Mouse (Mus musculus): ENCODE data around the gene Aurkb. TPM values are rescaled to one million over a fixed set of nuclear protein-coding genes. Genes with fewer than 3 reads are reported as not detected.

Gene Aurkb
- polyA plus RNA-seq, 1 experiment from 2014 or later = 61.3 TPM

DNA sequence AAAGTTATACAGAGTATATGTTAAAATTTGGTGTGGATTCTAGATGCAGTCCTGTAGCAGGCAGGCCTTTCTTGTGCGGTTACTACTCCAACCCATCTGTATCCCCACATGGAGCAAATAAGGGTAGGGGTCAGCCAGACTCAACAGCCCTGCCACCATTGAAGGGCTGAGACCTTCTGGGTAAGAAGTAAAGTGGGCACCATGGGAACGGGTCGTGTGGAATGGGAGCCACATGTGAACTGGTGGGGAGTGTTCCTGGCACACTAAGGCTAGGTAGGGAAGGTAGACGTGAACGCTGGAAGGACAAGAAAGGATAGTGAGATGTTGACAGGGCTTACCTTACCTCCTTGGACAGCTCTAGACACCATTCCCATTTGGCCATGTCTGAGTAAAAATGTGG lies 7.3 kb upstream of the Aurkb start:
- Histone ChIP-seq H3K4me3 (replicated peaks) (no peak overlapping the region), H3K27me3 (no peaks in the 10 kb centered on the region), H3K9me3 (no peaks in the 10 kb centered on the region), H3K36me3 (peaks cover 20% of the 10 kb centered on the region), H3K27ac (0 out of 2 replicates have a peak overlapping the region, but pooled peaks have one; percentile 85), H3K4me1 (replicated peaks) (peaks cover 30% of the 10 kb centered on the region), H3K4me2 (replicated peaks) (0 out of 2 replicates have a peak overlapping the region, but pooled peaks have one; percentile 73), H3K9ac (replicated peaks) (no peak overlapping the region)
- no peak for ATAC-seq
- WGBS = 75% methylated on average over 5 of the region's 5 CpGs

DNA sequence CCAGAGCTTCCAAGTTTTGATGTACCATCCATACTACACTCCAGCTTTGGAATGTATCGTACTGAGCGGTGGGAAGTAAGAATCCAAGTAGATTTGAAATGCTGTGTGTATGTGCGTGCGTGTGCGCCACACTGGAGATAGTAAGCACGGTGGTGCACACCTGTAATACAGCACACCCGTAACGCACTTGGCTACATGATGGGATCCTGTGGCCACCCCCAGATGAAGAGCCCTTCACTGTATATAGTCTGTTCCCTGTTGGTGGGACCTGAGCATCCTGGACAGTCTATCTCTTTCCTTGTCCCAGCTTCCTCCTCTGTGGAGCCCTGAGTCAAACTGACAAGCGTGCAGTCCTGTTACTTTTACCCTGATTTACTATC lies 938 bp downstream of the Aurkb start:
- peak overlapping the region; percentile 63 for H3K9ac ChIP-seq (replicated peaks)
- 21% methylated on average over 9 of the region's 9 CpGs for WGBS
- ATAC-seq = no peak
- H3K4me2 ChIP-seq (replicated peaks) = peak overlapping the region; percentile 93
- H3K27me3 ChIP-seq = no peaks in the 10 kb centered on the region
- H3K4me1 ChIP-seq (replicated peaks) = peaks cover 31% of the 10 kb centered on the region
- H3K9me3 ChIP-seq = no peaks in the 10 kb centered on the region
- peak overlapping the region; percentile 62 for H3K4me3 ChIP-seq (replicated peaks)
- H3K36me3 ChIP-seq = peaks cover 20% of the 10 kb centered on the region
- no peak overlapping the region for H3K27ac ChIP-seq

DNA sequence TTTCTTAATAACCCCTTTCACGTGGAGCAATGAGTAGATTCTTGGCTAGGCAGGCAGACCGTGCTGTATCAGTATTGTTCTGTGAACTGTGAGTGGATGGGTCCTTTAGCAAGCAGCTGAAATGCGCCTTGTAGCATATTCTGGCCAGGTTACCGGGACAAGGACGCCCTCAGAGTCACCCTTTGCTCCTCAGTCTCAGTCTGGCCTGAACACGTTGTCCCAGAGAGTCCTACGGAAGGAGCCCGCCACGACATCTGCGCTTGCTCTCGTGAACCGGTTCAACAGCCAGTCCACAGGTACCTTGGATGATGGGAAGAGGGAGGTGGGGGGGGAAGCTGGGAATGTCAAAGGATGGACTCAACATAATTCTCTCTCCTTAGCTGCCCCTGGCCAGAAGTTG lies 2.1 kb downstream of the Aurkb start:
- Histone ChIP-seq H3K9me3 (no peaks in the 10 kb centered on the region), H3K9ac (replicated peaks) (no peak overlapping the region), H3K4me3 (replicated peaks) (no peak overlapping the region), H3K36me3 (peaks cover 20% of the 10 kb centered on the region), H3K4me1 (replicated peaks) (peaks cover 31% of the 10 kb centered on the region), H3K27me3 (no peaks in the 10 kb centered on the region), H3K27ac (no peak overlapping the region), H3K4me2 (replicated peaks) (peak overlapping the region; percentile 93)
- 93% methylated on average over 12 of the region's 12 CpGs for WGBS
- no peak for ATAC-seq

DNA sequence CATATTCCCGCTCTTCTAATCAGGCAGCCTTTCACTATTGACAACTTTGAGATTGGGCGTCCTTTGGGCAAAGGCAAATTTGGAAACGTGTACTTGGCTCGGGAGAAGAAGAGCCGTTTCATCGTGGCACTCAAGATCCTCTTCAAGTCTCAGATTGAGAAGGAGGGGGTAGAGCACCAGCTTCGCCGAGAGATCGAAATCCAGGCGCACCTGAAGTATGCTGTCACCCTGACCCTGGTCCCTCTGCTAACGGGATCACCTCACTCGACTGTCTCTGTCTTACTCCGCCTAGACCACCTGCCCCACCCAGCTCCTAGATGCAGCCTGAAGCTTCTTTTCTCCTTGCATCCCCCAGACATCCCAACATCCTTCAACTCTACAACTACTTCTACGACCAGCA lies 2.7 kb downstream of the Aurkb start:
- no peak overlapping the region for H3K4me3 ChIP-seq (replicated peaks)
- H3K4me2 ChIP-seq (replicated peaks) = no peak overlapping the region
- peaks cover 31% of the 10 kb centered on the region for H3K4me1 ChIP-seq (replicated peaks)
- no peaks in the 10 kb centered on the region for H3K9me3 ChIP-seq
- H3K27me3 ChIP-seq = no peaks in the 10 kb centered on the region
- H3K36me3 ChIP-seq = peaks cover 20% of the 10 kb centered on the region
- no peak overlapping the region for H3K27ac ChIP-seq
- WGBS = 93% methylated on average over 14 of the region's 14 CpGs
- ATAC-seq = no peak
- H3K9ac ChIP-seq (replicated peaks) = no peak overlapping the region

DNA sequence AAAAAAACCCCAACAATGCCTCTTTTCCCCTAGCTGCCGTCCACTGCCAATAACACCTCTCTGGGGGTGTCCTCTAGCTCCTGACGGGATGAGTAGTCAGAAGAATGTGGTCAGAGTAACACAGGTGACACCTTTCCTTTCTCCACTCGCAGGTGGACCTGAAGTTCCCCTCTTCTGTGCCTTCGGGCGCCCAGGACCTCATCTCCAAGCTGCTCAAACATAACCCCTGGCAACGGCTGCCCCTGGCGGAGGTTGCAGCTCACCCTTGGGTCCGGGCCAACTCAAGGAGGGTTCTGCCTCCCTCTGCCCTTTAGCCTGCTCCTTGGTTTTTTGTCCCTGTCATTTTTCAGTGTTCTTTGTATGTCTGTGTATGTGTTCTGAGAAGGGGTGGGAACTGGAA lies 5.3 kb downstream of the Aurkb start:
- H3K27me3 ChIP-seq = no peaks in the 10 kb centered on the region
- H3K36me3 ChIP-seq = peaks cover 20% of the 10 kb centered on the region
- no peak overlapping the region for H3K4me3 ChIP-seq (replicated peaks)
- H3K4me2 ChIP-seq (replicated peaks) = no peak overlapping the region
- no peak for ATAC-seq
- peaks cover 28% of the 10 kb centered on the region for H3K4me1 ChIP-seq (replicated peaks)
- no peak overlapping the region for H3K27ac ChIP-seq
- no peaks in the 10 kb centered on the region for H3K9me3 ChIP-seq
- 89% methylated on average over 8 of the region's 8 CpGs for WGBS
- H3K9ac ChIP-seq (replicated peaks) = no peak overlapping the region

DNA sequence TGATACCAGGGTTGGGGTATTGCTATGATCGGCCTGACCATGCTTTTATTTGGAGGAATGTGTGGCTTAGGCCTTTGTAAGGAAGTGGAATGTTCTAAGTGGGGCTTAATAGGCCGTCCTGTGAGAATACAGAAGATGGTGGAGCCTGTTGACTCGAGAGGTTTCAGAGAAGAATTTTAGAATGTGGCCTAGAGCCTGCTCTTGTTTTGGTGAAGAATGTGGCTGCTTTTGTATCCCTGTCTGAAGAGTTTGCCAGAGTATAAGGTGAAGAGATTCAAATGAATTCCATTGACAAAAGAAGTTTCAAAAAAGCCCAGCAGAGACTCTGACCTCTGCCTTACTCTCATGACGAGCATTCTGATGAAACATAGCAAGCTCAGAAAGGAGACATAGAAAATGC lies 6.3 kb downstream of the Aurkb start:
- Histone ChIP-seq H3K36me3 (peaks cover 20% of the 10 kb centered on the region), H3K4me1 (replicated peaks) (peaks cover 18% of the 10 kb centered on the region), H3K9me3 (no peaks in the 10 kb centered on the region), H3K27ac (no peak overlapping the region), H3K27me3 (no peaks in the 10 kb centered on the region), H3K4me2 (replicated peaks) (no peak overlapping the region), H3K9ac (replicated peaks) (no peak overlapping the region), H3K4me3 (replicated peaks) (no peak overlapping the region)
- ATAC-seq = no peak
- WGBS = 53% methylated on average over 4 of the region's 4 CpGs

DNA sequence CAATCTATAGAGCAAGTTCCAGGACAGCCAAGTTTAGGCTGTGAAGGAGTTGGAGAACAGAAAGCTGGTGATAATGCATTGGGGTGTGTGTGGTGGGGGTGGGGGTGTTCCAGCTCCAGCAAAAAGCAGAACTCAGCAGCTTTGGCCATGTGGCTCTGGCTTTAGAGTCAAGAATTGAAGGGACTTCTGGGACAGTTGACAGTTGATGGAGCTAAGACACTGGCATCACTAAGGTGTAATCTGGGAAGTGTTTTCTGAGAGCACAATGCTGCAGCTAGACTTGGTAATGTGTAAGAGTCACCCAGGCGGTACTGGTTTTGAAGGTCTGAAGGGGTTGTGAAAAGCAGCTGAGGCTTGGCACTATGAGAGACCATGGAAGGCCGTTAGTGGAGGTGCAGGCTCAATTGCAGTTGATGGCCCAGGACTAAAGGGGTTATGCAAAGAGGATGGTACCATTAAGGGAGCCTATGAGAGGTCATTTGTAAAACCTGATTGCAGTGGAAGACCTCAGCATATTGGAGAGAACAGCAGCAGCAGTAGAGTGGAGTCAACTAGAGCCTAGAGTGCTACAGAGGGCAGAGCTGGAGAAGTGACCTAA lies 7.5 kb downstream of the Aurkb start:
- no peak overlapping the region for H3K27ac ChIP-seq
- 92% methylated on average over 2 of the region's 2 CpGs for WGBS
- H3K4me3 ChIP-seq (replicated peaks) = no peak overlapping the region
- peaks cover 11% of the 10 kb centered on the region for H3K4me1 ChIP-seq (replicated peaks)
- ATAC-seq = no peak
- H3K4me2 ChIP-seq (replicated peaks) = no peak overlapping the region
- no peaks in the 10 kb centered on the region for H3K27me3 ChIP-seq
- H3K9me3 ChIP-seq = no peaks in the 10 kb centered on the region
- peaks cover 20% of the 10 kb centered on the region for H3K36me3 ChIP-seq
- H3K9ac ChIP-seq (replicated peaks) = no peak overlapping the region

DNA sequence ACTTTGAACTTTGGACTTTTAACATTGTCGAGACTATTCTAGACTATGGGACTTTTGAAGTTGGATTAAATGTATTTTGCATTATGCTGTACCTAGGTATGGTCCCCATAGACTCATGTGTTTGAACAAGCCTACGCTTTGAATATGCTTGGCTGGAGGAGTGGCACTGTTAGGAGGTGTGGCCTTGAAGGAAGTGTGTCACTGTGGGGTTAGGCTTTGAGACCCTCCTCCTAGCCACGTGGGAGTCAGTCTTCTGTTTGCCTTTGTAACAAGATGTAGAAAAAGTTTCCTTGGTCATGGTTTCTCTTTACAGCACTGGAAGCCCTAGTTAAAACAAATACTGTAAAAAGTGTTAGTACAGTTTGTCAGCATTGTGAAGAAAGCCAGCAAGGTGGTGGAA lies 8.4 kb downstream of the Aurkb start:
- Histone ChIP-seq H3K4me2 (replicated peaks) (no peak overlapping the region), H3K4me3 (replicated peaks) (no peak overlapping the region)
- 84% methylated on average over 3 of the region's 3 CpGs for WGBS

DNA sequence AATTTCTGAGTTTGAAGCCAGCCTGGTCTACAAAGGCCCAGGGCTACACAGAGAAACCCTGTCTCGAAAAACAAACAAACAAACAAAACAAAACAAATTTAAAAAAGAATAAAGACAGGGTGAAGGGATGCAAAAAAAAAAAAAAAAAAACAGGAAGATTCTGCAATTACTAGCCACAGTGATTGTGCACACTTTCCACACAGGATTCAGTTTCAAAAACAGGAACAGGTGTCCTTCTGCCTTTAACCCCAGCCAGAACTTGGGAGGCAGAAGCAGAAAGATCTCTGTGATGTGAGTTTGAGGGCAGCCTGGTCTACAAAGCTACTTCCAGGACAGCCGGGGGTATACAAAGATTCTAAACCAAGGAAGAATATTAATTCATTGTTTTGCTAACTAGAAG lies 12.8 kb downstream of the Aurkb start:
- Histone ChIP-seq H3K27ac (peak overlapping the region; percentile 94), H3K4me2 (replicated peaks) (peak overlapping the region; percentile 75), H3K36me3 (no peaks in the 10 kb centered on the region; the same call in 1 of the 2 replicates), H3K9ac (replicated peaks) (peak overlapping the region; percentile 77), H3K27me3 (no peaks in the 10 kb centered on the region), H3K4me3 (replicated peaks) (peak overlapping the region; percentile 93), H3K4me1 (replicated peaks) (peaks cover 31% of the 10 kb centered on the region), H3K9me3 (no peaks in the 10 kb centered on the region)
- WGBS = 79% methylated on average over 2 of the region's 2 CpGs
- ATAC-seq = no peak

More for the DNA sequence above, 8.4 kb downstream of the Aurkb start:
- H3K27me3 ChIP-seq = no peaks in the 10 kb centered on the region
- ATAC-seq = no peak
- H3K4me1 ChIP-seq (replicated peaks) = peaks cover 19% of the 10 kb centered on the region
- no peak overlapping the region for H3K27ac ChIP-seq
- H3K9me3 ChIP-seq = no peaks in the 10 kb centered on the region
- no peak overlapping the region for H3K9ac ChIP-seq (replicated peaks)
- peaks cover 14% of the 10 kb centered on the region for H3K36me3 ChIP-seq

DNA sequence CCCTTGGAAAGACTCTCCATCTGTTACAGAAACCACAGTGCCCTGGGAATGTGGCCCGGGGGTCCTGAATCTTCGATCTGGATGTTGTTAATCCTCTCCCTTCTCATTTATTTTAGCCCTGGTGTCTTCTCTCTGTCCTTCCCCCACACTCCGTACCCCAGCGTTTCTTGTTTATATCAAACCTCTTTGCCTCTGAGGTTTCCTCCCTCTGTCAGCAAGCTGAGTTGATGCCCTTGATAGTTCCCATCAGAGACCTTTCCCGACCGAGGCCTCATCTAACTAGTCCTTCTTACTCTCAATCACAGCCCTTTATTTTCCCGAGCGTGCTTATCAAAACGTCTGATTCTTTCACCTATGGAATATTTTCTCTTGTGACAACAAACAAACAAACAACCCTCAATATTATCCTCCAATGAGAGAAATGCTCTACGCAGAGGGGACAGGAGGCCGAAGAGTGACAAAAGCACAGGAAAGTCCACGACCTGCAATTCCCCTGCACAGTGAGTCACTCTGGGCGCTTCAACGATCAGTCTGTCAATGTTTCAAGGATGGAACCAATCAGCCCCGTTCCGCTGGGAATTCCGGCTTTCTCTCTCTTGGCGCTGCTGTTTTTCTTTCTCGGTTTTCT lies 13.4 kb downstream of the Aurkb start:
- Histone ChIP-seq H3K9me3 (no peaks in the 10 kb centered on the region), H3K36me3 (no peaks in the 10 kb centered on the region; the same call in 1 of the 2 replicates), H3K27me3 (no peaks in the 10 kb centered on the region), H3K4me3 (replicated peaks) (peak overlapping the region; percentile 93), H3K4me2 (replicated peaks) (peak overlapping the region; percentile 75), H3K9ac (replicated peaks) (peak overlapping the region; percentile 77), H3K27ac (peak overlapping the region; percentile 94), H3K4me1 (replicated peaks) (peaks cover 32% of the 10 kb centered on the region)
- ATAC-seq = no peak; the same call in 1 of the 2 replicates
- WGBS = under 1% methylated on average over 19 of the region's 19 CpGs

DNA sequence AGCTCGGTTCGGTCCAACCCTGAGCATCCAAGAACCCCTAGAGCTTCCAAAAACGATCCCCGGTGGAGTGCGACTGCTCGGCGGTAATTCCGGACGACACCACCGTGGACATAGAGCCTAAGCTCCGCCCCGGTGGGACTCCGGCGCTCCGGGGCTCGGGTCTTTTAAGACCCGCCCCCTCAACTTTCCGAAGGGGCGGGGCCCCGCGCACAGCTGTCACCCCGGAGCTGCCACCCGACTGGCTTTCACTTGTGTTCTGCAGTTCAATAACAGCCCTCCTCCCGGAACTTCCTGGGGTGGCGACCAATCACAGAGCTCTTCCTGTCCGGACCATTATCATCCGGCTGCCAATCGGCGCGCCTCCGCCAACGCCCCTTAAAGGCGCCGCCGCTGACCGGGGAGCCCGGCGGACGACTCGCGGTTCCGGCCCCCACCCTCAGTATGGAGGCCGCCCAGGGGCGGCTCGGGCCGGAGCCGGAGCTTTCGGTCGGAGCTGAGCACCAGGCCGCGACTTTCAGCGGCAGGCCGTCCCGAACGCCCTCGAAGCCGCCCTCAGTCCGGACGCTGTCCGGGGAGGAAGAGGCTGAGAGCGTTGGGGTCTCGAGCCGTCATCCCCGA lies 14.0 kb downstream of the Aurkb start, which contains the start of gene Borcs6:
Gene Borcs6, plus strand, starts transcription at position 361 of the 618 bp plus-strand sequence.
- Histone ChIP-seq H3K27me3 (no peaks in the 10 kb centered on the region), H3K4me1 (replicated peaks) (peaks cover 38% of the 10 kb centered on the region), H3K36me3 (no peaks in the 10 kb centered on the region), H3K4me2 (replicated peaks) (peak within 1 kb of the TSS; percentile 96), H3K4me3 (replicated peaks) (peak within 1 kb of the TSS; percentile 93), H3K27ac (peak within 1 kb of the TSS; percentile 94), H3K9ac (replicated peaks) (peak within 1 kb of the TSS; percentile 88), H3K9me3 (no peaks in the 10 kb centered on the region)
- WGBS = under 1% methylated on average over 64 of the region's 64 CpGs
- peak; percentile 94 for ATAC-seq

DNA sequence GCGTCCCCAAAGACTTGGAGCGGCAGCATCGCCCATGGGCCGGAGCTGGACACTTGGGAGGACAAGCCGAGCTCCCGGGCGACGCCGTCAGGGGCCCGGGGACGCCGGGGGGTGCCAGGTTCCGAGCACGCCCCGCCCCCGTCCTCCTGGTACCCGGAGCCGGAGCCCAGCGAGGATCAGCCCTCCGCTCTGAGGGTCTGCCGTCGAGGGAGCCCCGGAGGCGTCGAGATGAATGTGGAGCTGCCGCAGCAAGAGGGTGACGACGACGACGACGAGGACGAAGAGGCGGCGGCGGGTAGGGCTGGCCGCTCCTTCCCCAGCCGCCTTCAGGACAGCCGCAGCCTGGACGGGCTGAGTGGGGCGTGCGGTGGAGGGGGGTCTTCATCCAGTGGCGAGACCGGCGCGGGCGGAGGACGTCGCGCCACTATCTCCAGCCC lies 14.5 kb downstream of the Aurkb start:
- Histone ChIP-seq H3K36me3 (no peaks in the 10 kb centered on the region), H3K4me2 (replicated peaks) (peak overlapping the region; percentile 96), H3K27me3 (no peaks in the 10 kb centered on the region), H3K4me1 (replicated peaks) (peaks cover 41% of the 10 kb centered on the region), H3K27ac (peak overlapping the region; percentile 94), H3K9me3 (no peaks in the 10 kb centered on the region), H3K4me3 (replicated peaks) (peak overlapping the region; percentile 93), H3K9ac (replicated peaks) (peak overlapping the region; percentile 88)
- peak; percentile 31 for ATAC-seq
- under 1% methylated on average over 47 of the region's 49 CpGs for WGBS

Measured in midbrain, embryonic 13.5 days (tissue).